Comparison of ENCODE assay signal across 22 mouse cellular contexts in genomic region chr3:63391348-63391747, GRCm38 (mm10).
DNase-seq lines count a peak whose midpoint lies in the region; ATAC-seq and TF ChIP-seq lines count a peak whose summit lies in the region.
"Had no signal": no experiment of that assay in that cellular context is flagged by ENCODE, and none has a peak within 500 bp of the region (broad histone marks: within the 10 kb centered on the region; RNA-seq: fewer than 3 reads in every experiment).

No protein-coding gene starts in this region.

- TF ChIP-seq POLR2A in lung, adult 2 months (IDR thresholded peaks at IDR 0.05; ENCODE audit: borderline replicate concordance, extremely low read depth, low read depth, low read length) = no peak

- WGBS in lung, embryonic 14.5 days = 40% methylated on average over 2 of the region's 2 CpGs
- 26% methylated on average over 2 of the region's 2 CpGs for WGBS in lung, embryonic 15.5 days
- 41% methylated on average over 2 of the region's 2 CpGs for whole genome bisulfite sequencing in lung, embryonic 16.5 days
- WGBS in lung, postnatal 0 days = 40% methylated on average over 2 of the region's 2 CpGs
- WGBS in lung, adult 2 months = 59% methylated on average over 2 of the region's 2 CpGs

- H3K9me3 ChIP-seq in lung, embryonic 14.5 days (ENCODE audit: low read depth, low read length) = no peaks in the 10 kb centered on the region
- no peaks in the 10 kb centered on the region for H3K9me3 ChIP-seq in lung, embryonic 15.5 days
- H3K9me3 ChIP-seq in lung, embryonic 16.5 days (ENCODE audit: control insufficient read depth, low read length) = no peaks in the 10 kb centered on the region
- H3K9me3 ChIP-seq in lung, postnatal 0 days (ENCODE audit: low read length) = no peaks in the 10 kb centered on the region
- H3K9me3 ChIP-seq: G1E had no signal

- no peak for TF ChIP-seq EP300 in lung, postnatal 0 days (IDR thresholded peaks at IDR 0.05)

- H3K4me1 ChIP-seq in lung, embryonic 14.5 days (ENCODE audit: insufficient read depth) = no peaks in the 10 kb centered on the region
- H3K4me1 ChIP-seq in lung, embryonic 15.5 days = no peaks in the 10 kb centered on the region
- H3K4me1 ChIP-seq in lung, embryonic 16.5 days (replicated peaks; ENCODE audit: control insufficient read depth, insufficient read depth, low read length) = no peaks in the 10 kb centered on the region
- no peaks in the 10 kb centered on the region for H3K4me1 ChIP-seq in lung, postnatal 0 days (ENCODE audit: insufficient read depth, low read depth, low read length)
- H3K4me1 ChIP-seq in lung, adult 2 months (ENCODE audit: control insufficient read depth, insufficient read depth, low read length) = no peaks in the 10 kb centered on the region; the same call in 1 of the 2 replicates

- TF ChIP-seq CTCF in lung, embryonic 14.5 days (IDR thresholded peaks at IDR 0.05; ENCODE audit: low read depth) = no peak
- TF ChIP-seq CTCF in lung, postnatal 0 days (IDR thresholded peaks at IDR 0.05) = no peak
- TF ChIP-seq CTCF in lung, adult 2 months (IDR thresholded peaks at IDR 0.05; ENCODE audit: insufficient read depth, low read length) = no peak

- no peaks in the 10 kb centered on the region for H3K27me3 ChIP-seq in lung, embryonic 14.5 days (ENCODE audit: insufficient read depth, low read length)
- no peaks in the 10 kb centered on the region for H3K27me3 ChIP-seq in lung, embryonic 15.5 days
- no peaks in the 10 kb centered on the region for H3K27me3 ChIP-seq in lung, embryonic 16.5 days (ENCODE audit: control insufficient read depth, insufficient read depth, low read depth, low read length)
- H3K27me3 ChIP-seq in lung, postnatal 0 days (replicated peaks; ENCODE audit: insufficient read depth, low read length) = no peaks in the 10 kb centered on the region
- H3K27me3 ChIP-seq: CH12.LX, Patski had no signal

- H3K36me3 ChIP-seq in lung, embryonic 14.5 days (ENCODE audit: insufficient read depth) = no peaks in the 10 kb centered on the region
- no peaks in the 10 kb centered on the region for H3K36me3 ChIP-seq in lung, embryonic 15.5 days
- H3K36me3 ChIP-seq in lung, embryonic 16.5 days (ENCODE audit: control insufficient read depth, insufficient read depth, low read length) = no peaks in the 10 kb centered on the region
- H3K36me3 ChIP-seq in lung, postnatal 0 days (ENCODE audit: insufficient read depth, low read length) = no peaks in the 10 kb centered on the region
- H3K36me3 ChIP-seq: G1E had no signal

- H3K4me3 ChIP-seq in lung, embryonic 14.5 days (ENCODE audit: low read depth, low read length) = no peak overlapping the region
- no peak overlapping the region for H3K4me3 ChIP-seq in lung, embryonic 15.5 days
- no peak overlapping the region for H3K4me3 ChIP-seq in lung, embryonic 16.5 days (ENCODE audit: low read length)
- no peak overlapping the region for H3K4me3 ChIP-seq in lung, postnatal 0 days (ENCODE audit: low read depth, low read length)
- no peak overlapping the region for H3K4me3 ChIP-seq in lung, adult 2 months (replicated peaks; ENCODE audit: extremely low read depth, low read depth, low read length)

- peak; percentile 49 for DNase-seq in lung, embryonic 14.5 days
- no peak for DNase-seq in lung, postnatal 4 days
- no peak for DNase-seq in lung, postnatal 10 days
- DNase-seq in lung, adult 18-20 months = no peak
- peak; percentile 57 for DNase-seq in lung, postnatal 0 days (ENCODE audit: low spot score)
- no peak for DNase-seq in lung, adult 2 months
- DNase-seq: adrenal gland, adult 2 months; adrenal gland, adult 8-10 months; adrenal gland, postnatal 10 days; adrenal gland, postnatal 14 days; adrenal gland, postnatal 25 days; adrenal gland, postnatal 36 days; B cell, adult 2 months; cerebellum, adult 11 months; cerebellum, adult 11-12 months had no signal

- H3K4me2 ChIP-seq in lung, embryonic 14.5 days = no peak overlapping the region
- H3K4me2 ChIP-seq in lung, embryonic 15.5 days = no peak overlapping the region
- H3K4me2 ChIP-seq in lung, embryonic 16.5 days (ENCODE audit: low read depth, low read length) = no peak overlapping the region
- no peak overlapping the region for H3K4me2 ChIP-seq in lung, postnatal 0 days (replicated peaks; ENCODE audit: low read depth, low read length)

- no peak overlapping the region for H3K9ac ChIP-seq in lung, embryonic 14.5 days
- no peak overlapping the region for H3K9ac ChIP-seq in lung, embryonic 15.5 days
- no peak overlapping the region for H3K9ac ChIP-seq in lung, embryonic 16.5 days (ENCODE audit: low read length)
- H3K9ac ChIP-seq in lung, postnatal 0 days (replicated peaks; ENCODE audit: low read depth) = no peak overlapping the region

- ATAC-seq in lung, embryonic 14.5 days (ENCODE audit: insufficient read depth) = peak; percentile 91
- ATAC-seq in lung, embryonic 15.5 days (ENCODE audit: borderline replicate concordance, extremely low read depth, low FRiP score, low TSS enrichment) = peak; percentile 90
- peak; percentile 93 for ATAC-seq in lung, embryonic 16.5 days (ENCODE audit: low read depth)
- peak; percentile 72 for ATAC-seq in lung, postnatal 0 days
- ATAC-seq: activated CD4-positive, CD25-positive, alpha-beta regulatory T cell, adult 4 months; CD4-positive, CD25-positive, alpha-beta regulatory T cell, adult 4 months; Patski had no signal

- H3K27ac ChIP-seq in lung, embryonic 14.5 days (ENCODE audit: low read depth) = no peak overlapping the region
- H3K27ac ChIP-seq in lung, embryonic 15.5 days = no peak overlapping the region
- H3K27ac ChIP-seq in lung, embryonic 16.5 days (ENCODE audit: low read length) = no peak overlapping the region
- 0 out of 2 replicates have a peak overlapping the region, but pooled peaks have one; percentile 4 for H3K27ac ChIP-seq in lung, postnatal 0 days (ENCODE audit: low read length)

Comparison
In these comparisons a context has a peak if more than half of its experiments do, and no peak if none do; other contexts are left out.
1. DNase-seq: peak in lung, embryonic 14.5 days (single experiment) and lung, postnatal 0 days (single experiment); none in lung, postnatal 4 days (0 of 2), lung, postnatal 10 days (single experiment), lung, adult 18-20 months (0 of 2) and lung, adult 2 months (single experiment).
2. Peak in every context shown above with its lines, with median percentiles within 50 percentile points of each other: ATAC-seq.